Mouse (Mus musculus): ENCODE results near the gene Cdv3.
A peak's percentile ranks its signal among the peaks of the same experiment; 100 is the strongest.

The Cdv3 gene

GRCm38 (mm10) chr9:103365290-103366247, at the start of gene Cdv3:
Cdv3 (minus strand) TSS chr9:103365840.
- DNase-seq: peak; percentile 99

- no peak for DNase-seq
Observed at GRCm38 (mm10) chr9:103413457-103413856, 47.8 kb upstream of the Cdv3 start.

GRCm38 (mm10) chr9:103409119-103409518, 43.5 kb upstream of the Cdv3 start:
- DNase-seq: no peak

- no peak for DNase-seq
Observed at GRCm38 (mm10) chr9:103408136-103408777, 42.6 kb upstream of the Cdv3 start.

GRCm38 (mm10) chr9:103403331-103403973, 37.8 kb upstream of the Cdv3 start:
- DNase-seq: peak; percentile 65

- DNase-seq: no peak
Observed at GRCm38 (mm10) chr9:103398509-103399157, 33.0 kb upstream of the Cdv3 start.

GRCm38 (mm10) chr9:103393256-103393655, 27.6 kb upstream of the Cdv3 start:
- no peak for DNase-seq

- no peak for DNase-seq
Observed at GRCm38 (mm10) chr9:103391796-103392372, 26.2 kb upstream of the Cdv3 start.

- DNase-seq: no peak
Observed at GRCm38 (mm10) chr9:103389261-103389660, 23.6 kb upstream of the Cdv3 start.

- DNase-seq: no peak
Observed at GRCm38 (mm10) chr9:103387011-103387653, 21.5 kb upstream of the Cdv3 start.

- no peak for DNase-seq
Observed at GRCm38 (mm10) chr9:103386573-103386972, 20.9 kb upstream of the Cdv3 start.

- no peak for DNase-seq
Observed at GRCm38 (mm10) chr9:103385600-103385999, 20.0 kb upstream of the Cdv3 start.

GRCm38 (mm10) chr9:103384141-103384796, 18.6 kb upstream of the Cdv3 start:
- DNase-seq: peak; percentile 65

GRCm38 (mm10) chr9:103383576-103383975, 17.9 kb upstream of the Cdv3 start:
- DNase-seq: no peak

- no peak for DNase-seq
Observed at GRCm38 (mm10) chr9:103382989-103383388, 17.3 kb upstream of the Cdv3 start.

GRCm38 (mm10) chr9:103380566-103380965, 14.9 kb upstream of the Cdv3 start:
- DNase-seq: no peak

GRCm38 (mm10) chr9:103379199-103379598, 13.6 kb upstream of the Cdv3 start:
- no peak for DNase-seq

GRCm38 (mm10) chr9:103378686-103379085, 13.0 kb upstream of the Cdv3 start:
- DNase-seq: no peak

GRCm38 (mm10) chr9:103376346-103377320, 11.0 kb upstream of the Cdv3 start:
- DNase-seq: peak; percentile 29

Measured in thymus, postnatal 14 days (tissue).